Mouse (Mus musculus): ENCODE results near the gene Il16.
"Not testable (repeated sequence)": the region's sequence is repeated elsewhere in the genome, so short reads cannot be mapped to it uniquely, and the experiment has no call there.

Gene Il16

GRCm38 (mm10) chr7:83735108-83735781 is 10.3 kb downstream of the Il16 start:
- no peak for DNase-seq

GRCm38 (mm10) chr7:83734671-83735082 is 10.8 kb downstream of the Il16 start:
- no peak for DNase-seq

GRCm38 (mm10) chr7:83734246-83734645 is 11.3 kb downstream of the Il16 start:
- no peak for DNase-seq

GRCm38 (mm10) chr7:83732781-83733180 is 12.7 kb downstream of the Il16 start:
- no peak for DNase-seq

GRCm38 (mm10) chr7:83731961-83732666 is 13.4 kb downstream of the Il16 start:
- no peak for DNase-seq

- no peak for DNase-seq
Observed at GRCm38 (mm10) chr7:83731297-83731696, 14.2 kb downstream of the Il16 start.

GRCm38 (mm10) chr7:83726936-83727632 is 18.4 kb downstream of the Il16 start:
- no peak for DNase-seq

GRCm38 (mm10) chr7:83725801-83726200 is 19.7 kb downstream of the Il16 start:
- no peak for DNase-seq

- no peak for DNase-seq
Observed at GRCm38 (mm10) chr7:83724541-83724940, 21.0 kb downstream of the Il16 start.

GRCm38 (mm10) chr7:83723954-83724353 is 21.6 kb downstream of the Il16 start:
- DNase-seq, result no peak

GRCm38 (mm10) chr7:83723221-83723620 is 22.3 kb downstream of the Il16 start:
- no peak for DNase-seq

- no peak for DNase-seq
Observed at GRCm38 (mm10) chr7:83722485-83722884, 23.0 kb downstream of the Il16 start.

GRCm38 (mm10) chr7:83720231-83720630 is 25.3 kb downstream of the Il16 start:
- no peak for DNase-seq

GRCm38 (mm10) chr7:83717021-83717725 is 28.4 kb downstream of the Il16 start:
- no peak for DNase-seq

- DNase-seq, result no peak
Observed at GRCm38 (mm10) chr7:83713639-83714038, 31.9 kb downstream of the Il16 start.

GRCm38 (mm10) chr7:83711676-83712259 is 33.8 kb downstream of the Il16 start:
- DNase-seq, result not testable (repeated sequence)

GRCm38 (mm10) chr7:83703046-83703775 is 42.3 kb downstream of the Il16 start:
- no peak for DNase-seq

- no peak for DNase-seq
Observed at GRCm38 (mm10) chr7:83699066-83699745, 46.3 kb downstream of the Il16 start.

- DNase-seq, result no peak
Observed at GRCm38 (mm10) chr7:83695449-83696212, 49.9 kb downstream of the Il16 start.

GRCm38 (mm10) chr7:83682640-83683274 is 62.8 kb downstream of the Il16 start:
- no peak for DNase-seq
